Mouse (Mus musculus): ENCODE results near the gene Rgs3.

DNA sequence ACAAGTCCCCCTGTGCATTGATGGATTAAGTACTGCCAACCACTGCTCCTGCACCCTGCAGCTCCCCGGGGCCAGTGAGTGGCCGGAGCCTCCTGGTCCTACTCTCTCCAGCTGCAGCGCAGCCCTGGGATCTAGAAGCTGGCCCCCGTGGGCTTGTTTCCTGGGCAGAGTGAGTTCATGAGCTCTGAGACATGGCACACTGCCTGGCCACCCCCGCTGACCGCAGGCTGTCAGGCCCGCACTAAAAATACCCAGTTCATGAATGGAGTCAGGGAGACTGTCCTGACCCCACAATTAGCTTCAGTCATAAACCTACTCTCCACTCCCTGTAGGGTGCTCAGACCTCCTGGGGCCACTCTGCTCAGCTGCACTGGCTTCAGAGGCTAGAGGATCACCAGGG, 176.8 kb downstream of the Rgs3 start:
- no peak for TF ChIP-seq POLR2A (IDR thresholded peaks at IDR 0.05; ENCODE audit: low read depth, low read length)
- TF ChIP-seq CTCF (IDR thresholded peaks at IDR 0.05; ENCODE audit: borderline replicate concordance, insufficient read depth, low read length), result no peak
